Mouse (Mus musculus): ENCODE data around the gene Fam163a.

DNA sequence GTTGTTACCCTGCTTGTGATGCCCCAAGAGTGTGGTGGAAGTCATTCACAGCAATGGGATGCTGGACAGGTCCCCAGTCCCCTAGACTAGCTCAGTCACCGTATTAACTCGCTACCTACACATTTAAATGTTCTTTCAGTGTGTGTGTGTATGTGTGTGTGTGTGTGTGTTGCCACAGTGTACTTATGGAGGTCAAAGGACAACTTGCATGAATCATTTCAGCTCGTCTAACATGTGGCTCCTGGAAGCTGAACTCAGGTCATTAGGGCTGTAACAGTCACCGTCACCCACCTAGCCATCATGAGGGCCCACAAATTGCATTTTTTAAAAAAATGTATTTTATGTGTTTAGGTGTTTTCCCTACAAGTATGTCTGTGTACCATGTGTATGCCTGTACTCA, 142.6 kb downstream of the Fam163a start:
- TF ChIP-seq CTCF (IDR thresholded peaks at IDR 0.05; ENCODE audit: borderline replicate concordance, extremely low read depth, insufficient read depth, insufficient read length) (no peak), POLR2A (IDR thresholded peaks at IDR 0.05; ENCODE audit: borderline replicate concordance, extremely low read depth, insufficient read depth, insufficient read length, poor library complexity, severe bottlenecking) (no peak)

Data from brain, embryonic 14.5 days (tissue).